ENCODE assay signal across 8 mouse cellular contexts in genomic region chr7:110768001-110768400, GRCm38 (mm10). TPM values are rescaled to one million over a fixed set of nuclear protein-coding genes. Genes with fewer than 3 reads are reported as not detected.
DNase-seq lines count a peak whose midpoint lies in the region; ATAC-seq lines count a peak whose summit lies in the region.

TSS of gene Ampd3 (plus strand) at chr7:110768206.

- WGBS in heart, embryonic 10.5 days, result 16% methylated on average over 16 of the region's 16 CpGs
- 18% methylated on average over 16 of the region's 16 CpGs for WGBS in kidney, embryonic 14.5 days
- 49% methylated on average over 15 of the region's 16 CpGs for WGBS in liver, embryonic 16.5 days (ENCODE audit: insufficient replicate concordance)

- H3K36me3 ChIP-seq in heart, embryonic 10.5 days, result no peaks in the 10 kb centered on the region
- H3K36me3 ChIP-seq in kidney, embryonic 14.5 days (ENCODE audit: control insufficient read depth, insufficient read depth, low read length), result no peaks in the 10 kb centered on the region
- H3K36me3 ChIP-seq in liver, embryonic 16.5 days (ENCODE audit: control insufficient read depth, insufficient read depth), result no peaks in the 10 kb centered on the region

- H3K27me3 ChIP-seq in heart, embryonic 10.5 days (ENCODE audit: insufficient read depth, poor library complexity, severe bottlenecking), result peaks cover 42% of the 10 kb centered on the region
- H3K27me3 ChIP-seq in kidney, embryonic 14.5 days (ENCODE audit: control insufficient read depth, insufficient read depth, low read length), result peaks cover 3% of the 10 kb centered on the region; the same call in 1 of the 2 replicates
- no peaks in the 10 kb centered on the region; the same call in 1 of the 2 replicates for H3K27me3 ChIP-seq in liver, embryonic 16.5 days (ENCODE audit: control insufficient read depth, insufficient read depth, low read depth, low read length)

- peak in 1 of 2 experiments; percentile 13 for DNase-seq in left cerebral cortex, adult 18-20 months (ENCODE audit: low spot score in 2 of 2)
- no peak for DNase-seq in left cerebral cortex, adult 9 months (ENCODE audit: low spot score in 2 of 2)
- DNase-seq in cerebellum, adult 9-11 months, result peak; percentile 52
- DNase-seq in heart, embryonic 10.5 days (ENCODE audit: low spot score), result no peak
- DNase-seq in Muller cell, postnatal 12 days (ENCODE audit: inconsistent ontology term), result no peak
- no peak for DNase-seq in gastrocnemius, postnatal 14 days

- H3K27ac ChIP-seq in heart, embryonic 10.5 days, result peak within 1 kb of the TSS; percentile 88
- H3K27ac ChIP-seq in kidney, embryonic 14.5 days (ENCODE audit: low read depth, low read length), result peak within 1 kb of the TSS; percentile 32; the same call in 1 of the 2 replicates
- peak within 1 kb of the TSS; percentile 67 for H3K27ac ChIP-seq in liver, embryonic 16.5 days (ENCODE audit: low read length)

- peak within 1 kb of the TSS; percentile 78 for H3K9ac ChIP-seq in kidney, embryonic 14.5 days (ENCODE audit: low read depth, low read length)
- H3K9ac ChIP-seq in liver, embryonic 16.5 days (ENCODE audit: low read depth, low read length), result peak within 1 kb of the TSS; percentile 82

- no peaks in the 10 kb centered on the region for H3K9me3 ChIP-seq in heart, embryonic 10.5 days
- no peaks in the 10 kb centered on the region for H3K9me3 ChIP-seq in kidney, embryonic 14.5 days (ENCODE audit: control insufficient read depth, low read length)
- H3K9me3 ChIP-seq in liver, embryonic 16.5 days (replicated peaks; ENCODE audit: control insufficient read depth, low read length), result no peaks in the 10 kb centered on the region

- intact Hi-C loops in gastrocnemius, postnatal 14 days (cut with DNase I; ENCODE audit: low total_unique reads), result no loop called here

- H3K4me1 ChIP-seq in heart, embryonic 10.5 days, result peaks cover 38% of the 10 kb centered on the region
- peaks cover 2% of the 10 kb centered on the region; the same call in 1 of the 2 replicates for H3K4me1 ChIP-seq in kidney, embryonic 14.5 days (ENCODE audit: control insufficient read depth, insufficient read depth, low read length)
- H3K4me1 ChIP-seq in liver, embryonic 16.5 days (ENCODE audit: control insufficient read depth, low read depth, low read length), result peaks cover 48% of the 10 kb centered on the region

- peak within 1 kb of the TSS; percentile 79 for H3K4me3 ChIP-seq in heart, embryonic 10.5 days
- H3K4me3 ChIP-seq in kidney, embryonic 14.5 days (ENCODE audit: low read length), result peak within 1 kb of the TSS; percentile 56
- H3K4me3 ChIP-seq in liver, embryonic 16.5 days (ENCODE audit: low read depth, low read length), result peak within 1 kb of the TSS; percentile 71

- H3K4me2 ChIP-seq in kidney, embryonic 14.5 days (replicated peaks; ENCODE audit: low read depth, low read length), result peak within 1 kb of the TSS; percentile 96
- H3K4me2 ChIP-seq in liver, embryonic 16.5 days (ENCODE audit: low read depth, low read length), result peak within 1 kb of the TSS; percentile 98

- ATAC-seq in kidney, embryonic 14.5 days (ENCODE audit: low FRiP score, low TSS enrichment), result 0 out of 2 replicates have a peak, but pooled peaks have one; percentile 4
- no peak for ATAC-seq in liver, embryonic 16.5 days (ENCODE audit: low read depth)

RNA-seq across cellular contexts. Expression of gene Ampd3, which starts in this region (rescaled TPM):
- total RNA-seq in left cerebral cortex, adult 18-20 months (2021), result 10 to 100 TPM; 21.3 to 23.5 TPM
- polyA plus RNA-seq in heart, embryonic 10.5 days (2016; fragmentation: Nextera tagmentation; extraction: Ambion mirVana), result 4.9 and 5.7 TPM in 2 replicates
- 3.2 and 4.5 TPM in 2 replicates for polyA plus RNA-seq in kidney, embryonic 14.5 days (2014; fragmentation: Nextera tagmentation; extraction: Ambion mirVana)
- 32.6 and 34.4 TPM in 2 replicates for polyA plus RNA-seq in liver, embryonic 16.5 days (2015; fragmentation: Nextera tagmentation; extraction: Ambion mirVana)
- 1 to 10 TPM; 6.6 to 7.7 TPM for total RNA-seq in gastrocnemius, postnatal 14 days (2021)

Comparison
In these comparisons a context has a peak if more than half of its experiments do, and no peak if none do; other contexts are left out.
1. H3K27ac ChIP-seq: peak in every context shown above with its lines; median percentile 88 in heart, embryonic 10.5 days; 67 in liver, embryonic 16.5 days; 32 in kidney, embryonic 14.5 days.